In the genomic region with DNA sequence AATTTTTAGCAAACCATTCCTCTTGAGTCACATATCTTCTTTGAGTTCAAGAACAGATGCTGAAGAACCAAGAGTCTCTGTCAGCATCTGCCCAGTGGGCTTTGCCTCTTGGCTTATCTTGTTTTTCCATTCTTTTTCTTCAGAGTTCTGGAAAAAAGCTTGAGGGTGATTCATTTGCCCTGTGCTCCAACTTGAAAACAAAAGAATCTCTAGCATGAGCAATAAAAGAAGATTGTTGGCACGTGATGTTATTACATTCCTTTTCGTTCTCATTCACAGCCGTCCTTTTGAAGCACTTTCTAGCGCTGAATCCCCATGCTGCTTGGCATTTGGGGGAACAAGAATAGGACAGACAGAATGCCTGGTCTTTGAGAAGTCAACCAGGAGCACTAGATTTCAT, we compare ENCODE assay signal across 20 mouse cellular contexts. TPM values are rescaled to one million over a fixed set of nuclear protein-coding genes. Genes with fewer than 3 reads are reported as not detected.
A peak's percentile ranks its signal among the peaks of the same experiment; 100 is the strongest.
DNase-seq lines count a peak whose midpoint lies in the region; ATAC-seq and TF ChIP-seq lines count a peak whose summit lies in the region.
"Had no signal": no experiment of that assay in that cellular context is flagged by ENCODE, and none has a peak within 500 bp of the region (broad histone marks: within the 10 kb centered on the region; RNA-seq: fewer than 3 reads in every experiment).

No protein-coding gene starts in this region.

- no peak for TF ChIP-seq POLR2A in embryonic fibroblast, embryonic 13.5 days (IDR thresholded peaks at IDR 0.05; ENCODE audit: low read depth, low read length)

- no peak overlapping the region for H3K27ac ChIP-seq in intestine, embryonic 15.5 days
- no peak overlapping the region for H3K27ac ChIP-seq in intestine, postnatal 0 days (ENCODE audit: low read depth, low read length)
- peak overlapping the region; percentile 88 for H3K27ac ChIP-seq in embryonic fibroblast, embryonic 13.5 days (ENCODE audit: insufficient read depth, low read length)
- H3K27ac ChIP-seq: embryonic facial prominence, embryonic 12.5 days; forebrain, embryonic 10.5 days; liver, embryonic 13.5 days; macrophage; neural tube, embryonic 13.5 days had no signal

- WGBS in intestine, embryonic 15.5 days, result 22% methylated on average over 4 of the region's 4 CpGs
- WGBS in intestine, postnatal 0 days, result 15% methylated on average over 4 of the region's 4 CpGs

- no peak overlapping the region for H3K4me2 ChIP-seq in intestine, embryonic 15.5 days (replicated peaks)
- no peak overlapping the region for H3K4me2 ChIP-seq in intestine, postnatal 0 days (replicated peaks; ENCODE audit: low read depth)
- H3K4me2 ChIP-seq: embryonic facial prominence, embryonic 12.5 days; heart, embryonic 11.5 days; liver, embryonic 13.5 days; midbrain, embryonic 11.5 days; neural tube, embryonic 13.5 days had no signal

- no peaks in the 10 kb centered on the region for H3K36me3 ChIP-seq in intestine, embryonic 15.5 days
- no peaks in the 10 kb centered on the region for H3K36me3 ChIP-seq in intestine, postnatal 0 days (ENCODE audit: control insufficient read depth, insufficient read depth)
- H3K36me3 ChIP-seq: embryonic facial prominence, embryonic 12.5 days; forebrain, embryonic 10.5 days; liver, embryonic 13.5 days; neural tube, embryonic 13.5 days had no signal

- no peak for TF ChIP-seq CTCF in intestine, postnatal 0 days (IDR thresholded peaks at IDR 0.05; ENCODE audit: low read depth)
- no peak for TF ChIP-seq CTCF in embryonic fibroblast, embryonic 13.5 days (IDR thresholded peaks at IDR 0.05; ENCODE audit: borderline replicate concordance, insufficient read depth, low read length)

- H3K9me3 ChIP-seq in intestine, embryonic 15.5 days, result no peaks in the 10 kb centered on the region
- H3K9me3 ChIP-seq in intestine, postnatal 0 days (ENCODE audit: control insufficient read depth), result no peaks in the 10 kb centered on the region
- H3K9me3 ChIP-seq: embryonic facial prominence, embryonic 12.5 days; forebrain, embryonic 10.5 days; liver, embryonic 13.5 days; neural tube, embryonic 13.5 days had no signal

- H3K4me1 ChIP-seq in intestine, embryonic 15.5 days (replicated peaks), result no peaks in the 10 kb centered on the region
- no peaks in the 10 kb centered on the region for H3K4me1 ChIP-seq in intestine, postnatal 0 days (replicated peaks; ENCODE audit: control insufficient read depth, insufficient read depth, low read length)
- H3K4me1 ChIP-seq in embryonic fibroblast, embryonic 13.5 days (ENCODE audit: control insufficient read depth, insufficient read depth, low read length), result peaks cover 13% of the 10 kb centered on the region
- H3K4me1 ChIP-seq: embryonic facial prominence, embryonic 12.5 days; forebrain, embryonic 10.5 days; liver, embryonic 13.5 days; neural tube, embryonic 13.5 days had no signal

- no peak overlapping the region for H3K4me3 ChIP-seq in intestine, embryonic 15.5 days (replicated peaks)
- H3K4me3 ChIP-seq in intestine, postnatal 0 days (ENCODE audit: low read depth, low read length), result no peak overlapping the region
- H3K4me3 ChIP-seq in embryonic fibroblast, embryonic 13.5 days (ENCODE audit: insufficient read depth, low read length), result no peak overlapping the region
- H3K4me3 ChIP-seq: embryonic facial prominence, embryonic 12.5 days; forebrain, embryonic 10.5 days; liver, embryonic 13.5 days; neural tube, embryonic 13.5 days had no signal

- peak; percentile 8 for DNase-seq in gastrocnemius, adult 18-20 months (ENCODE audit: low spot score)
- DNase-seq in gastrocnemius, postnatal 25 days, result no peak
- peak; percentile 74 for DNase-seq in 3T3-L1 (ENCODE audit: low read depth, low spot score)
- DNase-seq in right cerebral cortex, adult 18-20 months, result no peak
- DNase-seq in left cerebral cortex, adult 9 months (ENCODE audit: low spot score in 2 of 2), result no peak
- DNase-seq: adrenal gland, postnatal 25 days; cerebellum, adult 8-10 months; liver, embryonic 13.5 days; thymus, postnatal 36 days had no signal

- no peaks in the 10 kb centered on the region for H3K27me3 ChIP-seq in intestine, embryonic 15.5 days (replicated peaks)
- H3K27me3 ChIP-seq in intestine, postnatal 0 days (replicated peaks; ENCODE audit: control insufficient read depth, insufficient read depth, low read length), result no peaks in the 10 kb centered on the region
- H3K27me3 ChIP-seq: embryonic facial prominence, embryonic 12.5 days; liver, embryonic 13.5 days; neural tube, embryonic 13.5 days had no signal

- no peak overlapping the region for H3K9ac ChIP-seq in intestine, embryonic 15.5 days
- H3K9ac ChIP-seq in intestine, postnatal 0 days (ENCODE audit: low read depth, low read length), result no peak overlapping the region
- H3K9ac ChIP-seq: embryonic facial prominence, embryonic 12.5 days; liver, embryonic 13.5 days; neural tube, embryonic 13.5 days had no signal

- peak; percentile 59 for ATAC-seq in intestine, embryonic 15.5 days
- ATAC-seq in intestine, postnatal 0 days, result no peak

RNA-seq across cellular contexts. Expression of a gene that starts 42.2 kb away (rescaled TPM):
- total RNA-seq in gastrocnemius, adult 18-20 months (2021), result 10 to 100 TPM in 1 of 2 experiments, 1 to 10 TPM in 1; 6.3 to 12.2 TPM
- total RNA-seq in gastrocnemius, postnatal 25 days (2021), result 1 to 10 TPM; 4.7 to 6.9 TPM
- polyA plus RNA-seq in intestine, embryonic 15.5 days (2015; fragmentation: Nextera tagmentation; extraction: Ambion mirVana), result 39.1 and 43.5 TPM in 2 replicates
- 19.0 and 21.5 TPM in 2 replicates for polyA plus RNA-seq in intestine, postnatal 0 days (2015; fragmentation: Nextera tagmentation; extraction: Ambion mirVana)
- 4.9 and 9.6 TPM in 2 replicates for polyA plus RNA-seq in embryonic fibroblast, embryonic 13.5 days (2011; ENCODE audit: insufficient read length, low read depth, missing spikeins)
- total RNA-seq: common myeloid progenitor, adult 5-6 weeks; hematopoietic stem cell, adult 5-6 weeks had no signal
- polyA plus RNA-seq: macrophage had no signal

RNA-seq across cellular contexts. Expression of a gene that starts 55.3 kb away (rescaled TPM):
- under 1 TPM; 0.27 to 0.33 TPM for total RNA-seq in gastrocnemius, adult 18-20 months (2021)
- 1 to 10 TPM in 1 of 2 experiments, under 1 TPM in 1; 0.77 to 1.0 TPM for total RNA-seq in gastrocnemius, postnatal 25 days (2021)
- polyA plus RNA-seq in intestine, embryonic 15.5 days (2015; fragmentation: Nextera tagmentation; extraction: Ambion mirVana), result 6.7 and 7.8 TPM in 2 replicates
- 3.8 TPM in 2 replicates for polyA plus RNA-seq in intestine, postnatal 0 days (2015; fragmentation: Nextera tagmentation; extraction: Ambion mirVana)
- 5.8 and 7.7 TPM in 2 replicates for polyA plus RNA-seq in embryonic fibroblast, embryonic 13.5 days (2011; ENCODE audit: insufficient read length, low read depth, missing spikeins)
- total RNA-seq: hematopoietic stem cell, adult 5-6 weeks had no signal
- polyA plus RNA-seq: macrophage had no signal

Comparison
In these comparisons a context has a peak if more than half of its experiments do, and no peak if none do; other contexts are left out.
1. DNase-seq: peak in gastrocnemius, adult 18-20 months (single experiment) and 3T3-L1 (single experiment); none in gastrocnemius, postnatal 25 days (single experiment), right cerebral cortex, adult 18-20 months (single experiment) and left cerebral cortex, adult 9 months (0 of 2).